Mouse (Mus musculus): ENCODE measurements around the gene Asic2.

Asic2 gene

DNA sequence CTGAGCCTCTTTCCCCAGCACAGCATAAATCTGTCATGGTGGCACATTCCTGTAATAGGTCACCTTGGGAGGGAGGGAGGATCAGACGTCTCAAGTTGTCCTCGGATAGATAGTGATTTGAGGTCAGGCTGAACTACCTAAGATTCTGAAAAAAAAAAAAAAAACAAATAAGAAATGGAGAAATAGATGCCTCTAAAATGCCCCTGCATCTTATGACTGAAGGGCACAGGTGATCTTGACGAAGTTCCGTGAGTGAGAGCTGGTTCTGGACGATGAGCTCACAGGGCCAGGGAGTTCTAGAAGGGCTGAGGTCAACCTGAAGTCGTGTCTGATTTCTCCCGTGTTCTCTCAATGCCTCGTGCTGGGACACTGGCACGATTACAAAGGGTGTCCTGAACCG is 1110.2 kb downstream of the Asic2 start, which contains the start of gene Spaca3:
Spaca3 (plus strand) TSS at position 301 of the 400 bp plus-strand sequence.
- in situ Hi-C loops (cut with MboI, MseI): no loop called here

DNA sequence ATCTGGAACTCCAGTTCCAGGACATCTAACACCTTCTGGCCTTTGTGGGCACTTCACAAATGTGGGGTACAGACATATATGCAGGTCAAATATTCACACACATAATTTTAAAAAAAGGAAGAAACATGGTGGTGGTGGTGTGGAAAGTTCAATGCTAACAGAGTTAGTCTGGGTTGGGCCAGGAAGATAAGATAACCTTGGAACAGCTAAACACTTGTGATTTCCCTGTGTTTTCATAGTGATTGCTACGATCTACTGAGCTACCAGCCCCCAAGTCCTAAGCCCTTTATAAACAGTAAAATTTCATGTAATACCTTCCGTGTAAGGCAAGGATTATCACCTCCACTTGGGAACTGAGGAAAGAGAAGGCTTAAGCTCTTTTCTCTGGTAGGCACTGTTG is 1111.4 kb downstream of the Asic2 start:
- in situ Hi-C loops (cut with MboI, MseI): no loop called here

DNA sequence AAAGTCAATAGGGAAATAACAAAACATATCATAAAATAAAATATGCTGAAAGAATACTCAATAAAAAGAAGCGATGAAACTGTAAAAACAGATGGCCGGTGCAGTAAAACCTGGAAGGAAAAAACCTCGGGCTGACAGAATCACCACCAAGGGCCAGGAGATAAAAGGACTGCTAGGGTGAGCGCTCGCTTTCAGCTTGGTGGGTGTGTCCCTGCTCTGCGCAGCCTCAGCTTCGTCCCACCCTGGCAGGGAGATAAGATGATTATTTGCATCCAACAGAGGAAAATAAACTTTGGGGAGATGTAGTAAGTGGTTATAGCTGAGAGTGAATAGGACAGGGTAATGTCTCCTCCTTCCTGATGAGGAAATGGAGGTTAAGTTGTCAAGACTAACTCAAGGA is 1113.3 kb downstream of the Asic2 start:
- in situ Hi-C loops (cut with MboI, MseI): no loop called here

DNA sequence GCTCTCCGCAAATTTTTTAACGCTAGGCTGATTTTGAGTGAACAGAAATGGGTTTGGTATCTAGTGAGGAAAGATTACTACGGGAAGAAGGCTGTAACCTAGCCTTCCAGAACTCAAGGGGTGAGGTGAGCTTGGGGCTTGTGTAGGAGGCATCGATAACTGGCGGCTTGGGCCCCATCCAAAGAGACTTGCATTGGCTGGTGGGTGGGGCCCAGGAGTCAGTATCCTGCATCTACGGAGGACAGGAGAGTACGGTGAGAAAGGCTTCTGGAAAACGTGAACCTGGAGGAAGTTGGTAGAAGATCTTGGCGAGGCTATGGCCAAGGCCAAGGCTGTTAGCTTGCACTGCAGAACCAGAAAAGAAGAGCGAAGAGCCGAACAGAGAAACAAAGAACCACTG is 1113.8 kb downstream of the Asic2 start:
- in situ Hi-C loops (cut with MboI, MseI): no loop called here

DNA sequence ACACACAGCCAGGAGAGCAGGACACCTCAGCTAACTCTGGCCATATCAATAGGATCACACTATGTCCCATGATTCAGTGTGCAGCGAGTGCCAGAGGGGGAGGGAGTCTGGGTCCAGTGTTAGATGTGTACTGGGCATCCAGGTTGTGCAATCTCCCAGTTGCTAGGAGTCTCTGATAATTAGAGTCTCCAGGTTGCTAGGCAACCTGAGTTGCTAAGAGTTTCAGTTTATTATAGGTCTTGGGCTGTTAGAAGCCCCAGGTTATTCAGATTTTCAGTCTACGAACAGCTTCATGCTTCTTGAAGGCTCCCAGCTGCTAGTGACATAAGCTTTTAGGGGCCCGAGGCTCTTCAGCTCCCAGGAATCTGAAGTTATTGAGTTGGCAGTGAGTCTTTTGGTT is 1115.2 kb downstream of the Asic2 start:
- in situ Hi-C loops (cut with MboI, MseI): no loop called here

DNA sequence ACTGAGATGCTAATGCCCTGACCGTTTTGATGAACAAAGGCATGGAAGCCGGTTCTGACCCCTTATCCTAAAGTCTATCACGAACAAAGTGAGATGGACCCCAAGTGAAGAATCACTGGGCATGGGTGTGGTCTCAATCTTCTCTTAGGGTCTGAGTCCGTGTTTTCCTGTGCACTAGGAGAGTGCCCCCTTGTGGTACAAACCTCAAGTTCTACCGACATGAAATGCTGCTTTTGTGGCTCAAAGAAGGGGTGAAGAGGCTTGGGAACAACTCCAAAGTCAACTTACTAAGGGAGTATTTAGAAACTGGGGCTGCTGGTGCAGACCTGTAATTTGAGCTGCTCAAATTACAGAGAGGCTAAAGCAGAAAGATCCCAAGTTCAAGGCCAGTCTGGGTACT is 1116.4 kb downstream of the Asic2 start:
- in situ Hi-C loops (cut with MboI, MseI): no loop called here

DNA sequence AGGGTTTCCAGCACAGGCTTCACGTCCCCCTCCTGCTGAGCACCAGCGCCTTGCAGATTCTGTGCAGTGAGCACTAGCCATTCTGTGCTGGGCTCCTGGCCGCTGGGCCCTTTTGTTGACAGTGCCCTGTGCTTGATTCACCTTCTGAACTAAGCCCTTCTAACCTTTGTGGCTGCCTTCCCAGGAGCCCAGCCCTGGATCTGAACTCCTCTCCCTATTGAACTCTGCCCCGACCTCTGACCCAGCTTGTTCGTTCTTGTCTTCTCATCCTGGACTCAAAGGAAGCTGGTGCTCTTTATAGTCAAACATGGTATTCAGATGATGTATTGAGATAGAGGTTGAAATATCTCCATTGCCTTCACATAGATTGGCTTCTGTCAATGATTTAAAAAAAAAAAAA is 1120.1 kb downstream of the Asic2 start:
- in situ Hi-C loops (cut with MboI, MseI): no loop called here

DNA sequence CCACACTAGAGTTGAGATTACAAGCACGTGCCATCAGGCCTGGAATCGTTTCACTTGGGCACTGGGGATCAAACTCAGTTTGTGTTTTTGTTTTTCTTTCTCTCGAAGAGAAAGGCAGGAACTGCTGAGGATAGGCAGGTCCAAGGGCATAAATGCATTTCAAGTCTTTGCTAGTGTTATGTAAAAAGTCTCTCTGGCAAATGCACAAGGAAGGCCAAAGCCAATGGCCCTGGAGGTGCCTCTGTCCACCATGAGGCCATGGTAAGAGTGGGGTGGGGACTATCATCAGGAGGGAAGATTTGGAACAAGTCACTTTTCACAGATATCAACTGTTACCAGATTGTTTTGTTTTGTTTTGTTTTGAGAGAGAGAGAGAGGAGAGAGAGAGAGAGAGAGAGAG is 1122.1 kb downstream of the Asic2 start:
- in situ Hi-C loops (cut with MboI, MseI): no loop called here

DNA sequence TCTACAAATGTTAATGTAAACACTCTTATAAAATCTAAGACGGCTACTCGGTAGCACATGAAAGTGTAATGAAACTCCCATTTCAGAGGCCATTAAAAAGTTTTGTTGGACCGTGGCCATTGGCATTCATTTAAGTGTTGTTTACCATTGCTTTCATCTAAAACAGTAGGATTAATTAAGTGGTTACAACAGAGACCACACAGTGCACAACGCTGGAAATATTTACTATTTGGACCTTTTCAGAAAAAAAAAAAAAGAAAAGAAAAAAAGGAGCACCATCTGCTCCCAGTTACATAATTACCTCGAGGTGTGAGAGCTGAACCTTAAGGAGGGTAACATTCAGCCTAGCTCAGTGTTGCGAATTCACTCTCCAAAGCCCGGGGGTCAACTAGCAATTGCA is 1122.8 kb downstream of the Asic2 start:
- in situ Hi-C loops (cut with MboI, MseI): no loop called here

DNA sequence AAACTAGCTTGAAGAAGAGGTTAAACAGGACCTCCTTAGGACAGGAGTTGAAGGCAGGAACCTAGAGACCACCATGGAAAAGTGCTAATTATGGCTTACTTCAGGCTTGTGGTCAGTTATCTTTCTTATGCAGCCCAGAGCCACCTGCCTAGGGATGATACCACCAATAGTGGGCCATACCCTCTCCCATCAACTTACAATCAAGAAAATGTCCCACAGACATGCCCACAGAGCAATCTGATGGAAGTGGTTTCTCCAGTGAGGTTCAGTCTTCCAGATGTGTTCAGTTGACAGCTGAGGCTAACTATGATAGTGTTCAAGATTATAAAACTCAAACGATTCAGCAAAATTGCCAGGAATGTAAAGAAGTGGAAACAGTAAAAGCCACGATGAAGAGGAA is 1124.8 kb downstream of the Asic2 start:
- in situ Hi-C loops (cut with MboI, MseI): no loop called here

DNA sequence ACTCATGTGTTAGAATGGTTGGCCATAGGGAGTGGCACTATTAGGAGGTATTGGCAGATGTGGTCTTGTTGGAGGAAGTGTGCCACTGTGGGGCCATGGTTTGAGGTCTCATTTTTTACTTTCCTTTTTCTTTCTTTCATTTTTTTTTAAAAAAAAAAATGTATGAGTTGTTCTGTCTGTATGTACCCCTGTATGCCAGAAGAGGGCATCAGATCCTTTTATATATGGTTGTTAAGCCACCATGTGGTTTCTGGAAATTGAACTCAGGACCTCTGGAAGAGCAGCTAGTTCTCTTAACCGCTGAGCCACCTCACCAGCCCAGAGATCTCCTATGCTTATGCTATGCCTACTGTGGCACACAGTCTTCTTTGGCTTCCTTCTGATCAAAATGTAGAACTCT is 1129.5 kb downstream of the Asic2 start:
- in situ Hi-C loops (cut with MboI, MseI): no loop called here

DNA sequence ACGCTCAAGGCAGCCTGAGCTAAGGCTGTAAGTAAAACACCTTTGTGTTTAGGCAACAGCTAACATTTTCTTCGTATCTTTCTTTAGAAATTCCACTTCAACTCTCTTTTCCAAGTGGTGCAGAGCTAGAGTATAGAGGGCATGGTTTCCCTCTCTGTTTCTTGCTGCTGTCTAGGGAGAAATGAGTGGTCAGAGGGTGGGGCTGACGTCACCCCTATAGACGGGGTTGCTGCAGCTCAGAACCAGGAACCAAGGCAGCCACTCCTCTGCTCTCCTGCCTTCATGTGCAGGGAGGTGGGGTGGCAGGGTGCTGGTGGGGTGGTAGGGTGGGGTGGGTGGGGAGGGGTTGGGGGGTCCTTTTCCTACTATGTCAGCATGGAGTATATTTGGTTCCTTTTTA is 1132.4 kb downstream of the Asic2 start:
- in situ Hi-C loops (cut with MboI, MseI): no loop called here

DNA sequence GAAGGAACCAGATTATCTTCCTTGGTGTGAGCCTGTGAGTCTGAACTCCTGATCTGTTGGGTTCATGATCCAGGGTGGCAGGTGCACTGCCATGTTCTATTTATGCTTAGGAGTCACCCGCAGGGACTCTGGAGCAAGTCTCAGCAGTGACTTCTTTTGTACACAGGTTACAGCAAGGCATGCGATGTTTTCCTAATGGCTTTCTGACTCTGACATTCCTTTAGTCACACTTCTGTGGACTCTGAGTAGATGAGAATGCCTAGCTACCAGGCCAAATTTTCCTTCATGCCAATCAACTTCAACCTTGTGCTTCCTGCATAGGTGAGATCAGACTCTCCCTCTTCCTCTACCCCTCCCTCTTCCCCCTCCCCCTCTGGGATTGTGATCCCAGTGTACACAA is 1132.9 kb downstream of the Asic2 start:
- in situ Hi-C loops (cut with MboI, MseI): no loop called here

Measured in T-helper 17 cell (primary cell).